Mouse (Mus musculus) telencephalon, adult 2 months (tissue): ENCODE data around the gene Ddr1.

Source experiments
- DNase-seq: peaks from one replicate; pipeline ENCODE4 v3.0.0-alpha.2; 2011; ENCODE audit warnings: low read depth, low spot score

The Ddr1 gene

GRCm38 (mm10) chr17:35691811-35692210 is 12.6 kb downstream of the Ddr1 start:
- no peak for DNase-seq

- DNase-seq = no peak
Observed at GRCm38 (mm10) chr17:35689936-35690645, 14.3 kb downstream of the Ddr1 start.

- no peak for DNase-seq
Observed at GRCm38 (mm10) chr17:35688347-35689175, 15.9 kb downstream of the Ddr1 start.

- no peak for DNase-seq
Observed at GRCm38 (mm10) chr17:35685061-35685460, 19.4 kb downstream of the Ddr1 start.

- DNase-seq = no peak
Observed at GRCm38 (mm10) chr17:35681986-35682385, 22.4 kb downstream of the Ddr1 start.

- no peak for DNase-seq
Observed at GRCm38 (mm10) chr17:35680591-35680990, 23.8 kb downstream of the Ddr1 start.

GRCm38 (mm10) chr17:35673416-35674035 is 30.9 kb downstream of the Ddr1 start, which contains the start of gene Gtf2h4:
Gtf2h4 (minus strand) TSS chr17:35673739.
- DNase-seq = peak; percentile 98

- no peak for DNase-seq
Observed at GRCm38 (mm10) chr17:35672527-35672926, 31.9 kb downstream of the Ddr1 start.

GRCm38 (mm10) chr17:35671846-35672245 is 32.6 kb downstream of the Ddr1 start:
- no peak for DNase-seq

GRCm38 (mm10) chr17:35669731-35670130 is 34.7 kb downstream of the Ddr1 start:
- no peak for DNase-seq

GRCm38 (mm10) chr17:35667334-35668065 is 36.9 kb downstream of the Ddr1 start, which contains the start of gene Vars2:
Vars2 (minus strand) TSS chr17:35667592.
- peak; percentile 87 for DNase-seq

GRCm38 (mm10) chr17:35666851-35667256 is 37.6 kb downstream of the Ddr1 start:
- no peak for DNase-seq

GRCm38 (mm10) chr17:35665957-35666515 is 38.4 kb downstream of the Ddr1 start:
- peak; percentile 50 for DNase-seq

- DNase-seq = no peak
Observed at GRCm38 (mm10) chr17:35653086-35653485, 51.3 kb downstream of the Ddr1 start.

GRCm38 (mm10) chr17:35649429-35649828 is 55.0 kb downstream of the Ddr1 start:
- no peak for DNase-seq

- DNase-seq = no peak
Observed at GRCm38 (mm10) chr17:35643609-35644236, 60.7 kb downstream of the Ddr1 start, which contains the start of gene Mucl3. Mucl3 (minus strand) TSS chr17:35643695.

GRCm38 (mm10) chr17:35639352-35639751 is 65.1 kb downstream of the Ddr1 start:
- DNase-seq = no peak

- DNase-seq = peak; percentile 42
Observed at GRCm38 (mm10) chr17:35638475-35639190, 65.8 kb downstream of the Ddr1 start.

- no peak for DNase-seq
Observed at GRCm38 (mm10) chr17:35636363-35636762, 68.1 kb downstream of the Ddr1 start.

- DNase-seq = peak; percentile 78
Observed at GRCm38 (mm10) chr17:35635699-35636111, 68.7 kb downstream of the Ddr1 start.
